14 mouse cellular contexts compared by ENCODE assay signal in the genomic region with DNA sequence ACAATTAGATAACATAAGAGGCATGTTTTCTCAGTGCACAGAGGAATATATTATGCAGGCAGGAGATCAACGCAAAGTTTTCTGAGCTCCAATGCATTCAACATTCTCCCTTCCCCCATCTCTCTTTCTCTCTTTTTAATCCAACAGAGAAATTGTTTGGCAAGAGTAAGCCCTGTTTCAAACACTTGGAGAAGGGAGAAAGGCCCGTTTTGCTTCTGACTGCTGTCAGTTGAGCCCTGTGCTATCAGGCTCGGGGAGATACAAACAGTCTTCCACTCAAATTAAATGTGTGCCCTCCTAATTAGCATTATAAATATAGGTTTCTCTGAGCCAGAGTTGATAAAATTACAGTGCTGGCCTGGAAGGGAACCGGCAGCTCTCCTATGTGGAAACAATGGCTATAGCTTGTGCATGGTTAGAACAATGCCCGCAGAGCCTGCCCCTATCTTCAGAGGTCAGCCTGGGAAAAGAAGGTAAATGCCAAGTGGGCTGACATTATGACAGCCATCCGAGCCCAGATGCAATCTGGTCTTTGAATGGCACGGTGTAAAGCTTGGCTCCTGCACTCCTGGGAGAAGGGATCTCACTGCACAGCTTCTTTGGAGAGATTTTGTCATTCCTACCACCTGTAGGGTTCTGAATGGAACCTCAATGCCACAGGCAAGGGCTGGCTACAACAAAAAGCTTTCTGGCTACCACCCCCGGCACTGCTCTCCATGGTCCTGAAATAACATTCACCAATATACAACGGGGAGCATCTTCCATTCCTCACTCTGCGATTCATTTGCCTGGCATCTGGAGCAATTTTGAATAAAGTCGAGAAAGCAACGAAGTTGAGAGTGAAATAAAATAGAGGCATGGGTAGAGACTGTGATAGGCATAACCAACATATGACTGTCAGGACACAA.
DNase-seq lines count a peak whose midpoint lies in the region; ATAC-seq and TF ChIP-seq lines count a peak whose summit lies in the region.
"Had no signal": no experiment of that assay in that cellular context is flagged by ENCODE, and none has a peak within 500 bp of the region (broad histone marks: within the 10 kb centered on the region; RNA-seq: fewer than 3 reads in every experiment).

No protein-coding gene starts in this region.

- no peak overlapping the region for H3K4me3 ChIP-seq in kidney, postnatal 0 days (replicated peaks; ENCODE audit: low read depth, low read length)
- no peak overlapping the region for H3K4me3 ChIP-seq in kidney, embryonic 14.5 days (ENCODE audit: low read length)
- no peak overlapping the region for H3K4me3 ChIP-seq in embryonic facial prominence, embryonic 11.5 days (ENCODE audit: low read depth, low read length)
- H3K4me3 ChIP-seq in limb, embryonic 14.5 days (replicated peaks; ENCODE audit: low read length), result no peak overlapping the region
- H3K4me3 ChIP-seq: embryonic facial prominence, embryonic 13.5 days; left cerebral cortex, adult 2 months had no signal

- no peak overlapping the region for H3K9ac ChIP-seq in kidney, postnatal 0 days (ENCODE audit: low read depth, low read length)
- no peak overlapping the region for H3K9ac ChIP-seq in kidney, embryonic 14.5 days (ENCODE audit: low read depth, low read length)
- H3K9ac ChIP-seq in embryonic facial prominence, embryonic 11.5 days (replicated peaks; ENCODE audit: low read length), result no peak overlapping the region
- H3K9ac ChIP-seq in limb, embryonic 14.5 days (ENCODE audit: low read depth, low read length, severe bottlenecking), result no peak overlapping the region
- H3K9ac ChIP-seq: embryonic facial prominence, embryonic 13.5 days had no signal

- ATAC-seq in kidney, postnatal 0 days (replicated peaks; ENCODE audit: low FRiP score, low read depth), result no peak
- ATAC-seq in kidney, embryonic 14.5 days (ENCODE audit: low FRiP score, low TSS enrichment), result no peak
- no peak for ATAC-seq in embryonic facial prominence, embryonic 11.5 days (replicated peaks; ENCODE audit: insufficient number of reproducible peaks, low FRiP score, low TSS enrichment, low read depth)
- ATAC-seq in limb, embryonic 14.5 days (ENCODE audit: low FRiP score, low read depth), result no peak
- ATAC-seq: intestine, embryonic 16.5 days had no signal

- TF ChIP-seq POLR2A in limb, embryonic 14.5 days (IDR thresholded peaks at IDR 0.05; ENCODE audit: borderline replicate concordance, extremely low read depth, insufficient read depth, insufficient read length), result no peak

- H3K4me2 ChIP-seq in kidney, postnatal 0 days (ENCODE audit: low read length), result no peak overlapping the region
- no peak overlapping the region for H3K4me2 ChIP-seq in kidney, embryonic 14.5 days (replicated peaks; ENCODE audit: low read depth, low read length)
- no peak overlapping the region for H3K4me2 ChIP-seq in embryonic facial prominence, embryonic 11.5 days (ENCODE audit: low read depth, low read length)
- H3K4me2 ChIP-seq in limb, embryonic 14.5 days (replicated peaks; ENCODE audit: low read depth, low read length, severe bottlenecking), result no peak overlapping the region
- H3K4me2 ChIP-seq: embryonic facial prominence, embryonic 13.5 days had no signal

- H3K27ac ChIP-seq in kidney, postnatal 0 days, result no peak overlapping the region
- H3K27ac ChIP-seq in kidney, embryonic 14.5 days (ENCODE audit: low read depth, low read length), result no peak overlapping the region
- H3K27ac ChIP-seq in embryonic facial prominence, embryonic 11.5 days (replicated peaks; ENCODE audit: low read depth, low read length), result no peak overlapping the region
- no peak overlapping the region for H3K27ac ChIP-seq in limb, embryonic 14.5 days (replicated peaks; ENCODE audit: low read depth, low read length)
- H3K27ac ChIP-seq: embryonic facial prominence, embryonic 13.5 days; left cerebral cortex, adult 2 months had no signal

- TF ChIP-seq CTCF in kidney, postnatal 0 days (IDR thresholded peaks at IDR 0.05; ENCODE audit: low read depth), result no peak

- no peaks in the 10 kb centered on the region for H3K27me3 ChIP-seq in kidney, postnatal 0 days (ENCODE audit: insufficient read depth, low read length)
- no peaks in the 10 kb centered on the region for H3K27me3 ChIP-seq in kidney, embryonic 14.5 days (ENCODE audit: control insufficient read depth, insufficient read depth, low read length)
- H3K27me3 ChIP-seq in embryonic facial prominence, embryonic 11.5 days (ENCODE audit: control insufficient read depth, insufficient read depth, low read length), result no peaks in the 10 kb centered on the region
- no peaks in the 10 kb centered on the region for H3K27me3 ChIP-seq in limb, embryonic 14.5 days (ENCODE audit: control insufficient read depth, insufficient read depth, low read length)
- H3K27me3 ChIP-seq: embryonic facial prominence, embryonic 13.5 days had no signal

- no peaks in the 10 kb centered on the region for H3K36me3 ChIP-seq in kidney, postnatal 0 days (ENCODE audit: insufficient read depth, low read length)
- H3K36me3 ChIP-seq in kidney, embryonic 14.5 days (ENCODE audit: control insufficient read depth, insufficient read depth, low read length), result no peaks in the 10 kb centered on the region
- H3K36me3 ChIP-seq in embryonic facial prominence, embryonic 11.5 days (replicated peaks; ENCODE audit: control insufficient read depth, insufficient read depth, low read depth, low read length), result no peaks in the 10 kb centered on the region
- H3K36me3 ChIP-seq in limb, embryonic 14.5 days (ENCODE audit: control insufficient read depth, insufficient read depth, low read length), result no peaks in the 10 kb centered on the region
- H3K36me3 ChIP-seq: embryonic facial prominence, embryonic 13.5 days had no signal

- no peaks in the 10 kb centered on the region for H3K9me3 ChIP-seq in kidney, postnatal 0 days (replicated peaks; ENCODE audit: low read length)
- no peaks in the 10 kb centered on the region for H3K9me3 ChIP-seq in kidney, embryonic 14.5 days (ENCODE audit: control insufficient read depth, low read length)
- H3K9me3 ChIP-seq in embryonic facial prominence, embryonic 11.5 days (replicated peaks; ENCODE audit: control insufficient read depth, low read length), result no peaks in the 10 kb centered on the region
- no peaks in the 10 kb centered on the region for H3K9me3 ChIP-seq in limb, embryonic 14.5 days (ENCODE audit: control insufficient read depth, low read length)
- H3K9me3 ChIP-seq: embryonic facial prominence, embryonic 13.5 days had no signal

- intact Hi-C loops in left cerebral cortex, postnatal 10 days (cut with DNase I), result no loop called here

- 49% methylated on average over 12 of the region's 12 CpGs for WGBS in kidney, postnatal 0 days
- 54% methylated on average over 12 of the region's 12 CpGs for WGBS in kidney, embryonic 14.5 days
- WGBS in embryonic facial prominence, embryonic 11.5 days, result 41% methylated on average over 12 of the region's 12 CpGs
- WGBS in limb, embryonic 14.5 days, result 51% methylated on average over 12 of the region's 12 CpGs

- H3K4me1 ChIP-seq in kidney, postnatal 0 days (replicated peaks; ENCODE audit: insufficient read depth, low read length), result no peaks in the 10 kb centered on the region
- no peaks in the 10 kb centered on the region for H3K4me1 ChIP-seq in kidney, embryonic 14.5 days (ENCODE audit: control insufficient read depth, insufficient read depth, low read length)
- H3K4me1 ChIP-seq in embryonic facial prominence, embryonic 11.5 days (ENCODE audit: control insufficient read depth, insufficient read depth, low read length), result no peaks in the 10 kb centered on the region
- H3K4me1 ChIP-seq in limb, embryonic 14.5 days (ENCODE audit: control insufficient read depth, insufficient read depth, low read length), result no peaks in the 10 kb centered on the region
- H3K4me1 ChIP-seq: embryonic facial prominence, embryonic 13.5 days had no signal

- peak; percentile 49 for DNase-seq in kidney, postnatal 0 days (ENCODE audit: low spot score)
- DNase-seq in NIH3T3 (ENCODE audit: low read depth), result peak; percentile 22
- DNase-seq in embryonic facial prominence, embryonic 11.5 days (ENCODE audit: low spot score), result peak; percentile 73
- DNase-seq in limb, embryonic 14.5 days (ENCODE audit: low spot score), result peak; percentile 38
- no peak for DNase-seq in lung, adult 18-20 months
- DNase-seq in cerebellum, adult 11 months, result no peak
- DNase-seq in left cerebral cortex, postnatal 10 days (ENCODE audit: extremely low spot score in 1 of 2, low spot score in 2 of 2), result no peak
- DNase-seq: gastrocnemius, postnatal 25 days; lung, postnatal 10 days; thymus, postnatal 36 days had no signal

Comparison
In these comparisons a context has a peak if more than half of its experiments do, and no peak if none do; other contexts are left out.
1. DNase-seq: peak in kidney, postnatal 0 days (single experiment), NIH3T3 (single experiment), embryonic facial prominence, embryonic 11.5 days (single experiment) and limb, embryonic 14.5 days (single experiment); none in lung, adult 18-20 months (0 of 2), cerebellum, adult 11 months (single experiment) and left cerebral cortex, postnatal 10 days (0 of 2).